Mouse (Mus musculus) heart, postnatal 10 days (tissue): Measurements from ENCODE around the gene Pdzd4. TPM values are rescaled to one million over a fixed set of nuclear protein-coding genes. Genes with fewer than 3 reads are reported as not detected.

Experiments used
- DNase-seq, 2 experiments: peaks; one replicate each; pipeline ENCODE4 v3.0.0; 2021
- intact Hi-C: fragments of 180-260 bp; cut with DNase I; formaldehyde crosslinking; loops from one replicate; pipeline ENCODE4 v1.15.1; 2025
- total RNA-seq, 2 experiments: library from RNA; stranded (reverse); gene quantifications; 2 replicates each; pipeline ENCODE4 v1.2.3; 2021

Pdzd4 gene
- total RNA-seq, 2 experiments from 2014 or later = 2.7 to 2.9 TPM

GRCm38 (mm10) chrX:73786364-73787224 is 38.2 kb downstream of the Pdzd4 start, which contains the start of the genes Idh3g and Ssr4:
Gene Idh3g, minus strand, starts transcription at chrX:73786897.
Gene Ssr4, plus strand, starts transcription at chrX:73787028.
- intact Hi-C loops = loop anchor here (5.0 to 10.0 kb wide), 2 partner anchors 136 to 458 kb away; partner anchors contain the start of genes Arhgap4, Flna and Naa10
- DNase-seq = peak; percentile 95

GRCm38 (mm10) chrX:73785666-73786065 is 39.1 kb downstream of the Pdzd4 start:
- peak; percentile 17 to 23 for DNase-seq
- intact Hi-C loops = loop anchor here (5.0 to 10.0 kb wide), 2 partner anchors 137 to 459 kb away; partner anchors contain the start of genes Arhgap4, Flna and Naa10

- intact Hi-C loops = loop anchor here (10.0 kb wide), 1 partner anchor 463 kb away; the partner anchor contains the start of gene Flna
- DNase-seq = no peak
These were observed 42.5 kb downstream of the Pdzd4 start for GRCm38 (mm10) chrX:73782227-73782626.

GRCm38 (mm10) chrX:73774802-73775483 is 49.8 kb downstream of the Pdzd4 start:
- DNase-seq = peak; percentile 62 to 67
- intact Hi-C loops = loop anchor here (5.0 kb wide), 1 partner anchor 58 kb away; the partner anchor contains the start of genes Abcd1 and Bcap31

GRCm38 (mm10) chrX:73774168-73774760 is 50.5 kb downstream of the Pdzd4 start, which contains the start of gene Srpk3:
Gene Srpk3, plus strand, starts transcription at chrX:73774405.
- intact Hi-C loops = loop anchor here (5.0 kb wide), 1 partner anchor 57 kb away; the partner anchor contains the start of genes Abcd1 and Bcap31

GRCm38 (mm10) chrX:73767267-73767666 is 57.5 kb downstream of the Pdzd4 start:
- DNase-seq = peak in 1 of 2 experiments; percentile 31
- intact Hi-C loops = no loop called here

More at GRCm38 (mm10) chrX:73774168-73774760, 50.5 kb downstream of the Pdzd4 start, which contains the start of gene Srpk3:
- peak; percentile 62 to 66 for DNase-seq

GRCm38 (mm10) chrX:73765311-73765710 is 59.5 kb downstream of the Pdzd4 start:
- intact Hi-C loops = no loop called here
- peak; percentile 66 to 71 for DNase-seq

- intact Hi-C loops = loop anchor here (5.0 kb wide), 1 partner anchor 36 kb away; no protein-coding TSS in a partner anchor
These were observed 66.0 kb downstream of the Pdzd4 start for GRCm38 (mm10) chrX:73758611-73759290.

GRCm38 (mm10) chrX:73756334-73757140 is 68.2 kb downstream of the Pdzd4 start, which contains the start of gene Plxnb3:
Gene Plxnb3, plus strand, starts transcription at chrX:73757090.
- DNase-seq = no peak
- intact Hi-C loops = loop anchor here (5.0 kb wide), 1 partner anchor 34 kb away; no protein-coding TSS in a partner anchor

More at GRCm38 (mm10) chrX:73758611-73759290, 66.0 kb downstream of the Pdzd4 start:
- DNase-seq = peak in 1 of 2 experiments; percentile 22

GRCm38 (mm10) chrX:73748977-73749376 is 75.8 kb downstream of the Pdzd4 start:
- no peak for DNase-seq
- intact Hi-C loops = no loop called here

GRCm38 (mm10) chrX:73744774-73745481 is 79.8 kb downstream of the Pdzd4 start:
- no peak for DNase-seq
- intact Hi-C loops = no loop called here

Other genes starting within 250 kb of the Pdzd4 start
- under 1 TPM in 1 of 2 experiments, not detected in 1; 0.14 TPM for gene Dusp9, start 185.6 kb downstream of the Pdzd4 start, total RNA-seq
- 1 to 10 TPM; 8.0 to 8.4 TPM for gene Pnck, start 164.9 kb downstream of the Pdzd4 start, total RNA-seq
- 100 to 1,000 TPM; 112 to 126 TPM for gene Slc6a8, start 151.8 kb downstream of the Pdzd4 start, total RNA-seq
- 100 to 1,000 TPM in 1 of 2 experiments, 10 to 100 TPM in 1; 99.5 to 104 TPM for gene Bcap31, start 108.8 kb downstream of the Pdzd4 start, total RNA-seq
- gene Abcd1, start 108.4 kb downstream of the Pdzd4 start, total RNA-seq = 10 to 100 TPM; 23.9 to 28.4 TPM
- gene Plxnb3, start 67.9 kb downstream of the Pdzd4 start, total RNA-seq = under 1 TPM; 0.72 to 0.92 TPM
- 10 to 100 TPM; 36.0 to 43.6 TPM for gene Srpk3, start 50.6 kb downstream of the Pdzd4 start, total RNA-seq
- gene Idh3g, start 38.1 kb downstream of the Pdzd4 start, total RNA-seq = 100 to 1,000 TPM; 520 to 542 TPM
- 100 to 1,000 TPM; 103 TPM for gene Ssr4, start 37.9 kb downstream of the Pdzd4 start, total RNA-seq
- not detected for gene Avpr2, start 67.1 kb upstream of the Pdzd4 start, total RNA-seq
- 1 to 10 TPM; 1.5 to 1.6 TPM for gene L1cam, start 71.1 kb upstream of the Pdzd4 start, total RNA-seq
- 1 to 10 TPM; 1.8 to 2.5 TPM for gene Arhgap4, start 96.9 kb upstream of the Pdzd4 start, total RNA-seq
- gene Naa10, start 97.0 kb upstream of the Pdzd4 start, total RNA-seq = 10 to 100 TPM; 60.1 to 69.0 TPM
- gene Renbp, start 105.9 kb upstream of the Pdzd4 start, total RNA-seq = 10 to 100 TPM; 14.2 to 14.9 TPM
- gene Hcfc1, start 141.4 kb upstream of the Pdzd4 start, total RNA-seq = 10 to 100 TPM; 64.2 to 64.4 TPM
- gene Irak1, start 198.9 kb upstream of the Pdzd4 start, total RNA-seq = 10 to 100 TPM; 54.7 to 56.7 TPM